Mouse (Mus musculus) forebrain, embryonic 12.5 days (tissue): ENCODE data around the gene Necab3. TPM values are rescaled to one million over a fixed set of nuclear protein-coding genes. Genes with fewer than 3 reads are reported as not detected.

Experiments used
- ATAC-seq: fragments of 200-750 bp; cut with Nextera tagmentation; 2 replicates; pipeline ENCODE4 v1.8.0; 2017; ENCODE audit warnings: moderate TSS enrichment; ENCODE audit not compliant: low FRiP score
- H3K27ac ChIP-seq: fragments of 300-500 bp; sonication (generic); 2 replicates; pipeline ENCODE4 v1.5.1; 2016; ENCODE audit warnings: mild to moderate bottlenecking
- H3K27me3 ChIP-seq: fragments of 300-500 bp; sonication (generic); 2 replicates; pipeline ENCODE4 v1.6.1; 2016; ENCODE audit warnings: mild to moderate bottlenecking
- H3K36me3 ChIP-seq: fragments of 300-500 bp; sonication (generic); replicated peaks from 2 replicates; pipeline ENCODE4 v1.6.1; 2016; ENCODE audit warnings: mild to moderate bottlenecking
- H3K4me1 ChIP-seq: fragments of 300-500 bp; sonication (generic); 2 replicates; pipeline ENCODE4 v1.6.1; 2016
- H3K4me2 ChIP-seq: fragments of 300-500 bp; sonication (generic); 2 replicates; pipeline ENCODE4 v1.6.1; 2016; ENCODE audit warnings: mild to moderate bottlenecking, moderate library complexity
- H3K4me3 ChIP-seq: fragments of 300-500 bp; sonication (generic); replicated peaks from 2 replicates; pipeline ENCODE4 v1.5.1; 2016; ENCODE audit warnings: mild to moderate bottlenecking
- H3K9ac ChIP-seq: fragments of 300-500 bp; sonication (generic); 2 replicates; pipeline ENCODE4 v1.6.1; 2016; ENCODE audit warnings: mild to moderate bottlenecking
- H3K9me3 ChIP-seq: fragments of 300-500 bp; sonication (generic); 2 replicates; pipeline ENCODE4 v1.6.1; 2016
- WGBS: fragments of 180-500 bp; shearing (Covaris S2); methylation state at CpG from one replicate; pipeline ENCODE4 v1.1.7; 2016; 5-methylcytosine and 5-hydroxymethylcytosine counted together
- polyA plus RNA-seq: library from polyadenylated mRNA; unstranded; fragments of >200 nt; fragmentation: Nextera tagmentation; extraction: Ambion mirVana; gene quantifications from 2 replicates; pipeline ENCODE4 v1.2.1, GENCODE M21; 2016

Necab3 gene
- polyA plus RNA-seq, 1 experiment from 2014 or later, result 11.0 TPM

GRCm38 (mm10) chr2:154534704-154535270, 23.9 kb downstream of the Necab3 start:
- peaks cover 28% of the 10 kb centered on the region for H3K4me1 ChIP-seq
- WGBS, result 95% methylated on average over 12 of the region's 12 CpGs
- H3K9me3 ChIP-seq, result no peaks in the 10 kb centered on the region
- H3K9ac ChIP-seq, result no peak overlapping the region
- no peak for ATAC-seq
- no peaks in the 10 kb centered on the region for H3K27me3 ChIP-seq
- H3K36me3 ChIP-seq, result peaks cover 63% of the 10 kb centered on the region
- H3K27ac ChIP-seq, result no peak overlapping the region
- H3K4me3 ChIP-seq, result no peak overlapping the region
- no peak overlapping the region for H3K4me2 ChIP-seq

GRCm38 (mm10) chr2:154532888-154533287, 25.8 kb downstream of the Necab3 start:
- ATAC-seq, result no peak
- H3K27ac ChIP-seq, result peak overlapping the region; percentile 70
- peaks cover 75% of the 10 kb centered on the region for H3K36me3 ChIP-seq
- no peak overlapping the region for H3K4me3 ChIP-seq
- H3K4me2 ChIP-seq, result no peak overlapping the region
- H3K9me3 ChIP-seq, result no peaks in the 10 kb centered on the region
- no peak overlapping the region for H3K9ac ChIP-seq
- H3K4me1 ChIP-seq, result peaks cover 14% of the 10 kb centered on the region
- 28% methylated on average over 3 of the region's 3 CpGs for WGBS
- no peaks in the 10 kb centered on the region for H3K27me3 ChIP-seq

- Histone ChIP-seq H3K9ac (no peak overlapping the region), H3K27ac (peak overlapping the region; percentile 27; the same call in 1 of the 2 replicates), H3K36me3 (peaks cover 70% of the 10 kb centered on the region), H3K4me3 (no peak overlapping the region), H3K27me3 (no peaks in the 10 kb centered on the region), H3K9me3 (no peaks in the 10 kb centered on the region), H3K4me2 (no peak overlapping the region), H3K4me1 (no peaks in the 10 kb centered on the region; the same call in 1 of the 2 replicates)
- 76% methylated on average over 3 of the region's 3 CpGs for WGBS
- no peak for ATAC-seq
These were observed 32.2 kb downstream of the Necab3 start for GRCm38 (mm10) chr2:154526531-154526930.

- WGBS, result 91% methylated on average over 2 of the region's 2 CpGs
- peaks cover 58% of the 10 kb centered on the region for H3K36me3 ChIP-seq
- no peak for ATAC-seq
These were observed 33.4 kb downstream of the Necab3 start for GRCm38 (mm10) chr2:154525285-154525684.

GRCm38 (mm10) chr2:154522334-154522733, 36.4 kb downstream of the Necab3 start:
- no peaks in the 10 kb centered on the region for H3K27me3 ChIP-seq
- H3K4me1 ChIP-seq, result no peaks in the 10 kb centered on the region; the same call in 1 of the 2 replicates
- no peak for ATAC-seq
- no peak overlapping the region for H3K9ac ChIP-seq
- H3K36me3 ChIP-seq, result peaks cover 53% of the 10 kb centered on the region
- H3K4me3 ChIP-seq, result no peak overlapping the region
- no peaks in the 10 kb centered on the region for H3K9me3 ChIP-seq
- WGBS, result 93% methylated on average over 5 of the region's 5 CpGs
- H3K27ac ChIP-seq, result no peak overlapping the region
- H3K4me2 ChIP-seq, result no peak overlapping the region

More at GRCm38 (mm10) chr2:154525285-154525684, 33.4 kb downstream of the Necab3 start:
- Histone ChIP-seq H3K27ac (no peak overlapping the region), H3K9ac (no peak overlapping the region), H3K27me3 (no peaks in the 10 kb centered on the region), H3K4me1 (no peaks in the 10 kb centered on the region; the same call in 1 of the 2 replicates), H3K4me3 (no peak overlapping the region), H3K4me2 (no peak overlapping the region), H3K9me3 (no peaks in the 10 kb centered on the region)

- Histone ChIP-seq H3K4me3 (no peak overlapping the region), H3K27ac (no peak overlapping the region), H3K36me3 (peaks cover 59% of the 10 kb centered on the region), H3K9me3 (no peaks in the 10 kb centered on the region), H3K27me3 (no peaks in the 10 kb centered on the region), H3K4me2 (no peak overlapping the region), H3K4me1 (no peaks in the 10 kb centered on the region; the same call in 1 of the 2 replicates), H3K9ac (no peak overlapping the region)
- ATAC-seq, result no peak
These were observed 37.2 kb downstream of the Necab3 start for GRCm38 (mm10) chr2:154521449-154521848.

GRCm38 (mm10) chr2:154517424-154517823, 41.3 kb downstream of the Necab3 start:
- H3K4me2 ChIP-seq, result no peak overlapping the region
- H3K4me1 ChIP-seq, result no peaks in the 10 kb centered on the region; the same call in 1 of the 2 replicates
- no peak overlapping the region for H3K27ac ChIP-seq
- no peak overlapping the region for H3K4me3 ChIP-seq
- peaks cover 41% of the 10 kb centered on the region for H3K36me3 ChIP-seq
- H3K27me3 ChIP-seq, result no peaks in the 10 kb centered on the region
- ATAC-seq, result no peak
- no peak overlapping the region for H3K9ac ChIP-seq
- WGBS, result 93% methylated on average over 5 of the region's 5 CpGs
- no peaks in the 10 kb centered on the region for H3K9me3 ChIP-seq

- Histone ChIP-seq H3K4me3 (no peak overlapping the region), H3K4me2 (no peak overlapping the region), H3K27me3 (no peaks in the 10 kb centered on the region), H3K9ac (no peak overlapping the region), H3K9me3 (no peaks in the 10 kb centered on the region), H3K27ac (no peak overlapping the region), H3K4me1 (no peaks in the 10 kb centered on the region; the same call in 1 of the 2 replicates), H3K36me3 (peaks cover 44% of the 10 kb centered on the region)
- no peak for ATAC-seq
- 88% methylated on average over 3 of the region's 3 CpGs for WGBS
These were observed 41.7 kb downstream of the Necab3 start for GRCm38 (mm10) chr2:154516944-154517343.

GRCm38 (mm10) chr2:154510141-154510540, 48.5 kb downstream of the Necab3 start:
- no peak overlapping the region for H3K4me3 ChIP-seq
- peaks cover 3% of the 10 kb centered on the region; the same call in 1 of the 2 replicates for H3K4me1 ChIP-seq
- no peak overlapping the region for H3K27ac ChIP-seq
- ATAC-seq, result no peak
- 94% methylated on average over 3 of the region's 3 CpGs for WGBS
- H3K4me2 ChIP-seq, result no peak overlapping the region
- no peaks in the 10 kb centered on the region for H3K9me3 ChIP-seq
- H3K9ac ChIP-seq, result no peak overlapping the region
- no peaks in the 10 kb centered on the region for H3K27me3 ChIP-seq
- H3K36me3 ChIP-seq, result peaks cover 54% of the 10 kb centered on the region

GRCm38 (mm10) chr2:154508450-154508849, 50.2 kb downstream of the Necab3 start:
- WGBS, result 90% methylated on average over 4 of the region's 4 CpGs
- ATAC-seq, result no peak

GRCm38 (mm10) chr2:154507566-154508283, 51.0 kb downstream of the Necab3 start:
- Histone ChIP-seq H3K4me3 (no peak overlapping the region), H3K36me3 (peaks cover 57% of the 10 kb centered on the region)

More at GRCm38 (mm10) chr2:154508450-154508849, 50.2 kb downstream of the Necab3 start:
- no peaks in the 10 kb centered on the region for H3K27me3 ChIP-seq
- H3K4me1 ChIP-seq, result peaks cover 3% of the 10 kb centered on the region; the same call in 1 of the 2 replicates
- H3K4me3 ChIP-seq, result no peak overlapping the region
- H3K27ac ChIP-seq, result no peak overlapping the region
- no peak overlapping the region for H3K4me2 ChIP-seq
- no peaks in the 10 kb centered on the region for H3K9me3 ChIP-seq
- peaks cover 58% of the 10 kb centered on the region for H3K36me3 ChIP-seq
- 0 out of 2 replicates have a peak overlapping the region, but pooled peaks have one; percentile 4 for H3K9ac ChIP-seq

GRCm38 (mm10) chr2:154507076-154507475, 51.6 kb downstream of the Necab3 start:
- no peak overlapping the region for H3K9ac ChIP-seq
- H3K27ac ChIP-seq, result peak overlapping the region; percentile 82; the same call in 1 of the 2 replicates
- peaks cover 3% of the 10 kb centered on the region; the same call in 1 of the 2 replicates for H3K4me1 ChIP-seq
- H3K4me3 ChIP-seq, result no peak overlapping the region
- WGBS, result 39% methylated on average over 2 of the region's 2 CpGs
- H3K36me3 ChIP-seq, result peaks cover 50% of the 10 kb centered on the region
- no peaks in the 10 kb centered on the region for H3K9me3 ChIP-seq
- H3K27me3 ChIP-seq, result no peaks in the 10 kb centered on the region
- H3K4me2 ChIP-seq, result no peak overlapping the region
- no peak for ATAC-seq

More at GRCm38 (mm10) chr2:154507566-154508283, 51.0 kb downstream of the Necab3 start:
- Histone ChIP-seq H3K27me3 (no peaks in the 10 kb centered on the region), H3K4me2 (no peak overlapping the region), H3K9me3 (no peaks in the 10 kb centered on the region), H3K9ac (no peak overlapping the region), H3K27ac (peak overlapping the region; percentile 82), H3K4me1 (peaks cover 3% of the 10 kb centered on the region; the same call in 1 of the 2 replicates)
- ATAC-seq, result no peak
- 77% methylated on average over 9 of the region's 9 CpGs for WGBS
